Mouse (Mus musculus): Measurements from ENCODE around the gene Ift46.

DNA sequence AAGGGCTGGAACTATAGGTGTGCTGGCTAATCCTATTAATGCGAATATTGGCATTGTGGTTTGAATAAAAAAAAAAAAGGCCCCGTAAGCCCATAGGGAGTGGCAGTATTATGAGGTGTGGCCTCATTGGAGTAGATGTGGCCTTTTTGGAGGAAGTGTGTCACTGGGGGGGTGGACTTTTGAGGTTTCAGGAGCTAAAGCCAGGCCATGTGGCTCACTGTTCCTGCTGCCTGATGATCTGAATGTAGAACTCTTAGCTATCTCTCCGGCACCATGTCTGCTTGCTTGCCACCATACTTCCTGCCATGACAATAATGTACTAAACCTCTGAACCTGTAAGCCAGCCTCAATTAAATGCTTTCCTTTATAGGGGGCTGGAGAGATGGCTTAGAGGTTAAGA is 20.4 kb upstream of the Ift46 start:
- TF ChIP-seq GATA1 (IDR thresholded peaks at IDR 0.05; ENCODE audit: borderline replicate concordance, low read length): no peak
- no peak for TF ChIP-seq FLI1 (IDR thresholded peaks at IDR 0.05; ENCODE audit: low read length)

Measured in megakaryocyte, embryonic 14.5 days (primary cell).